Mouse (Mus musculus) activated CD4-positive, CD25-positive, alpha-beta regulatory T cell, adult 9 weeks (primary cell): ENCODE measurements around the gene Foxo3. TPM values are rescaled to one million over a fixed set of nuclear protein-coding genes. Genes with fewer than 3 reads are reported as not detected.

Experiments
- polyA plus RNA-seq: library from polyadenylated mRNA; unstranded; fragments of 100-300 nt; shearing (Covaris generic); gene quantifications from one replicate; pipeline ENCODE4 v1.2.1, GENCODE M21; 2017

Foxo3 gene
- 2.5 TPM for polyA plus RNA-seq

GRCm38 (mm10) chr10:42276507-42277345, at the start of gene Foxo3:
Gene Foxo3, minus strand, starts transcription at chr10:42276755.

Other genes with a start within 250 kb of the Foxo3 start
- gene Afg1l, start 201.8 kb upstream of the Foxo3 start, polyA plus RNA-seq: 9.1 TPM
- 287 TPM for gene Snx3, start 225.3 kb upstream of the Foxo3 start, polyA plus RNA-seq